Mouse (Mus musculus): ENCODE results near the gene Slc47a1. TPM values are rescaled to one million over a fixed set of nuclear protein-coding genes. Genes with fewer than 3 reads are reported as not detected.

Slc47a1 gene
- polyA plus RNA-seq, 1 experiment from 2014 or later = 0.46 TPM

DNA sequence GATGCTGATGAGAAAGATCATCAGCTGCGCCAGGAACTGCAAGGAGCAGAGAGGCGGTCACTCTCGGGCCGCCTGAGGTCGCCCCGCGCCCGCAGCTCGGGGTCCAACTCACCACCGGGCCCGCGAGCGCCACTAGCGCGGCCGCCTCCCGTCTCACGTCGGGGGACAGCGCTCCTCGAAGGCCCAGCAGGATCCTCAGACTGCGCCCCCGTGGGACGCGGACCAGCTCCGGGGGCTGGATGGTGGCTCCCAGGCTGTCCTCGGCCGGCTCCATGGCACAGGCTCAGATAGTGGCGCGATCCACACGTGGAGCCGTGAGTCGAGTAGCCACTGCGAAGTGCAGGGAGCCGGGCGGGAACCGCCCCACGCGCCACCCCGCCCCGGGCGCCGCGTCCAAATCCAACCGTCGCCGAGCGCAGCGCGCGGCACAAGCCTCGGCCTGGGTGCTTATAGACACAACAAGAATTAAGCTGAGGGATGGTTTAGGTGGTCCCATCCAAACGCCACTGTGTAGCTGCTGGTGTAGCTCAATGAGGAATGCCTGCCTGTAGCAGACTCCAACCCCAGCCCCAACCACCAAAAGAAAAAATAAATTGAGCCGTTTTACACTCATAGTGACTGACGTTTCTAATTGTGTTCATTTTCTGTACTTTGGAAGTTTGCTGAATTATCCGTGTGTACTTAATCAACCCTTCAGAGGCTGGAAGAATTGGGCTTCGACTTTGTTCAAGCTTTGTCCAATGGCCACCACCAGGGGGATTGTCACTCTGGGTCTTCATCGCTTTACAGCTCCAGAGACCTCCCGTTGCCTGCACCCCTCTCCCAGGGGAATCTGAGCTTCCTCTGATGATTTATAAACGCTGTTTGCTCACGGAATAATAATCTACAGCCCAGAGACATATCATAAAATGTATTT, 35.4 kb downstream of the Slc47a1 start, which contains the start of gene Slc47a2:
Slc47a2 (minus strand) TSS at position 356 of the 916 bp plus-strand sequence.
- Histone ChIP-seq H3K27me3 (ENCODE audit: control insufficient read depth, insufficient read depth, low read depth, low read length) (peaks cover 18% of the 10 kb centered on the region), H3K4me3 (ENCODE audit: low read depth, low read length) (peak within 1 kb of the TSS; percentile 44), H3K9ac (ENCODE audit: low read depth, low read length) (peak within 1 kb of the TSS; percentile 52), H3K4me1 (ENCODE audit: control insufficient read depth, insufficient read depth, low read length) (peaks cover 5% of the 10 kb centered on the region), H3K9me3 (replicated peaks; ENCODE audit: control insufficient read depth, low read length, poor library complexity, severe bottlenecking) (no peaks in the 10 kb centered on the region), H3K36me3 (ENCODE audit: control insufficient read depth, insufficient read depth, low read length) (no peaks in the 10 kb centered on the region), H3K27ac (ENCODE audit: low read length) (no peak within 1 kb of the TSS), H3K4me2 (ENCODE audit: low read length) (peak within 1 kb of the TSS; percentile 74)
- ATAC-seq = no peak
- 3% methylated on average over 61 of the region's 61 CpGs for WGBS

DNA sequence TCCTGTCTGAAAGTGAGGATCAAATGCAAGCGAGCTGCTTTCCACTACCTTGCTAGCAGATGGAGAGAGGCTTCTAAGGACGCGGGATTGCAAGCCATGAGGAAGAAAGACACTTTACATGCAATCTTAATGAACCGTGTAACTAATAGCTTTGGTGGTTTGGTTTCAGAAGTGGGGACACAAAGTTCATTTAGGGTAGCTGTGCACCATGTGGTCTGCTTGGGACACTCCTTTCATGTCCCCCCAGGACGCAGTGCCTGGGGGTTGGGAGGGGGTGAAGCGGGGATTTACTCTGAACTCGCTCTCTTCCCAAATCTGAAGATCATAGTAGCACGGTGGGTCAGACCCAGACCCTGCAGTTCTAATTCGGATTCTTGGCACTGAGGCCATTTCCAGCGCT, 36.2 kb downstream of the Slc47a1 start:
- Histone ChIP-seq H3K9ac (ENCODE audit: low read depth, low read length) (peak overlapping the region; percentile 52; the same call in 1 of the 2 replicates), H3K4me3 (ENCODE audit: low read depth, low read length) (peak overlapping the region; percentile 44), H3K27me3 (ENCODE audit: control insufficient read depth, insufficient read depth, low read depth, low read length) (peaks cover 18% of the 10 kb centered on the region), H3K4me2 (ENCODE audit: low read length) (peak overlapping the region; percentile 74), H3K27ac (ENCODE audit: low read length) (no peak overlapping the region), H3K9me3 (replicated peaks; ENCODE audit: control insufficient read depth, low read length, poor library complexity, severe bottlenecking) (no peaks in the 10 kb centered on the region), H3K36me3 (ENCODE audit: control insufficient read depth, insufficient read depth, low read length) (no peaks in the 10 kb centered on the region), H3K4me1 (ENCODE audit: control insufficient read depth, insufficient read depth, low read length) (peaks cover 5% of the 10 kb centered on the region)
- WGBS = 15% methylated on average over 10 of the region's 10 CpGs
- ATAC-seq = no peak

DNA sequence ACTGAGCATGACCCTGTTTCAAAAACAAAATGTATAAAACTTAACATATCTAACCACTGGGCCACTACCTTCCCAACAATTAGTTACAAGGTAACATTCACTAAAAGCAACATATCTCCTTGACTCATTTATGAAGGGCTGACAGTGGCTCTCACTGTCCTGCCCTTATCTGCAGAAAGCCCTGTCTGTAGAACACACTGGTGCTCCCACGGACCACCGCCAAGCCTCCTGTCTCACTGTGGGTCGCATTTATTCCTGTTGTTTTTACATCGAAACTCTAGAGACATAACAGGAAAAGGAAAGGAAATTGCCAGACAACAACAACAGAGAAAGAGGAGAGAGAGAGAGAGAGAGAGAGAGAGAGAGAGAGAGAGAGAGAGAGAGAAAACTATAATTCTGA, 36.9 kb downstream of the Slc47a1 start:
- 90% methylated on average over 4 of the region's 4 CpGs for WGBS
- Histone ChIP-seq H3K36me3 (ENCODE audit: control insufficient read depth, insufficient read depth, low read length) (no peaks in the 10 kb centered on the region), H3K4me3 (ENCODE audit: low read depth, low read length) (no peak overlapping the region), H3K4me1 (ENCODE audit: control insufficient read depth, insufficient read depth, low read length) (peaks cover 5% of the 10 kb centered on the region), H3K9ac (ENCODE audit: low read depth, low read length) (no peak overlapping the region), H3K9me3 (replicated peaks; ENCODE audit: control insufficient read depth, low read length, poor library complexity, severe bottlenecking) (no peaks in the 10 kb centered on the region), H3K27ac (ENCODE audit: low read length) (no peak overlapping the region), H3K27me3 (ENCODE audit: control insufficient read depth, insufficient read depth, low read depth, low read length) (peaks cover 18% of the 10 kb centered on the region), H3K4me2 (ENCODE audit: low read length) (no peak overlapping the region)
- ATAC-seq = no peak

DNA sequence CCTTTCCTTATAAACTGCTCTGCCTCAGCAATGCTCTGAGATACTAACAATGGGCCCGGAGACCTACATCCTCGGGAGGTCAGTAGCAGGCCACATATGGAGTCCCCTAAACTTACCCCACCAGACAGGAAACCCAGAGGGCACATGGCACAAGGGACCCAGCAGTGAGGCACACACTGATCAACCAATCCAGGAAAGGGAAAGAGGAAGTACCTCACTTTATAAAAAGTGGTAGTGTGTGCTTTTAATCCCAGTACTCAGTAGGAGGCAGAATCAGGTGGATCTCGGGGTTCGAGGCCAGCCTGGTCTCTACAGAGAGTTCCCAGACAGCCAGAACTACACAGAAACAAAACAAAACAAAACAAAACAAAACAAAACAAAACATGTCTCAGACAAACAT, 37.8 kb downstream of the Slc47a1 start:
- Histone ChIP-seq H3K9ac (ENCODE audit: low read depth, low read length) (no peak overlapping the region), H3K4me3 (ENCODE audit: low read depth, low read length) (no peak overlapping the region), H3K4me1 (ENCODE audit: control insufficient read depth, insufficient read depth, low read length) (peaks cover 5% of the 10 kb centered on the region), H3K4me2 (ENCODE audit: low read length) (no peak overlapping the region), H3K9me3 (replicated peaks; ENCODE audit: control insufficient read depth, low read length, poor library complexity, severe bottlenecking) (no peaks in the 10 kb centered on the region), H3K36me3 (ENCODE audit: control insufficient read depth, insufficient read depth, low read length) (no peaks in the 10 kb centered on the region), H3K27me3 (ENCODE audit: control insufficient read depth, insufficient read depth, low read depth, low read length) (peaks cover 18% of the 10 kb centered on the region), H3K27ac (ENCODE audit: low read length) (no peak overlapping the region)
- 80% methylated on average over 4 of the region's 4 CpGs for WGBS
- ATAC-seq = no peak

DNA sequence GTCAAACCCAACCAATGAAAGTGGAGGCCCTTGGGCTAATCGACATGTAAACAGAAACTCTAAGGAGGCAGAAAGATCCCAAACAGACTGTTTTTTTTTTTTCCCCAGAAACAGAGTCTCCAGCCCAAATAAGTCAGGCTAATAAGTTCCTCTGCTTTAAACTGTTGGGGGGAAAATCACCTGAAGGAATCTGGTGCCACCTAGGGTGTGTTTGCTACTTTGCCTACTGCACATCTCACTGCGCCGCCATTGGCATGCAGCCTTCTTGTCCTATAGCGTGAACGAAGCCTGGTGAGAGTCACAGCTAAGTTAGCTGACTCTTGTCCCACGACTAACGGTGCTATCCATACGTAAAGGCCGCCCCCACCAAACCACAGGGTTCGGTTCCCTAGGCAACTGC, 40.6 kb downstream of the Slc47a1 start:
- WGBS = 80% methylated on average over 10 of the region's 10 CpGs
- Histone ChIP-seq H3K9me3 (replicated peaks; ENCODE audit: control insufficient read depth, low read length, poor library complexity, severe bottlenecking) (peaks cover 6% of the 10 kb centered on the region; the same call in 1 of the 2 replicates), H3K36me3 (ENCODE audit: control insufficient read depth, insufficient read depth, low read length) (no peaks in the 10 kb centered on the region), H3K27me3 (ENCODE audit: control insufficient read depth, insufficient read depth, low read depth, low read length) (peaks cover 7% of the 10 kb centered on the region), H3K27ac (ENCODE audit: low read length) (no peak overlapping the region), H3K4me3 (ENCODE audit: low read depth, low read length) (no peak overlapping the region), H3K9ac (ENCODE audit: low read depth, low read length) (no peak overlapping the region), H3K4me2 (ENCODE audit: low read length) (no peak overlapping the region), H3K4me1 (ENCODE audit: control insufficient read depth, insufficient read depth, low read length) (peaks cover 5% of the 10 kb centered on the region)
- ATAC-seq = no peak

DNA sequence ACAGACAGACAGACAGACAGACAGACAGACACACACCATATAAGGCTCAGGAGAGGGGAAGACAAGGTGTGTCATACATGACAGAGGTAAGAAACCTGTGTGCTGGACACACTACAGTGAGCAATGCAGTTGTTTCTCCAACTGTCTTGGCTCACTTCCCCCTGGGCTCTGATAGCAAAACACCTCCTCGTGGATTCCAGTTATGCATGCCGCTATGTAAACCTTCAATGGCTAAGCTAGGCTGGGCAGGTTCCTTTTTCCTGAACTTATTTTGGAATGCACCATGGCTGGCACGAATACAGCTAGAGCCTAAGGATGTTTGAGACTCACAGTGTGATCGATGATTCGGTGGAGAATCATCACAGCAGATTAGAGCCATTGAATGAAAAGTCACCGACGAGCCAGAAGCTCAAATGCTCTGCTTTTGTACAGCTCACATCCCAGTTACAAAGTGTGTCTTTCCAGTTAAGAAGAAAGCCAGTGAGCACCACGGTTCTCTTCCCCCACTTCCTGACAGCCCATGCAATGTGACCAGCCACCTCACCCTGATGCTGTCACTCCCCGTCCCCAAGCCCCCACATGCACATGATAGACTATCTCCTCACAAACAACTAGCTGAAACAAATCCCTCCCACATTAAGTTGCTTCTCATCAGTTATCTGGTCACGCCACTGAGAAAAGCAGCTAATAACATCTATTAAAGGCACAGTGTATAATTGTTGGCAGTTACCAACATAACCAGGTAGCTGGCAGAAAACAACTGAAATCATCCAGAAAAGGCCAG, 57.0 kb downstream of the Slc47a1 start:
- WGBS = 62% methylated on average over 10 of the region's 10 CpGs

DNA sequence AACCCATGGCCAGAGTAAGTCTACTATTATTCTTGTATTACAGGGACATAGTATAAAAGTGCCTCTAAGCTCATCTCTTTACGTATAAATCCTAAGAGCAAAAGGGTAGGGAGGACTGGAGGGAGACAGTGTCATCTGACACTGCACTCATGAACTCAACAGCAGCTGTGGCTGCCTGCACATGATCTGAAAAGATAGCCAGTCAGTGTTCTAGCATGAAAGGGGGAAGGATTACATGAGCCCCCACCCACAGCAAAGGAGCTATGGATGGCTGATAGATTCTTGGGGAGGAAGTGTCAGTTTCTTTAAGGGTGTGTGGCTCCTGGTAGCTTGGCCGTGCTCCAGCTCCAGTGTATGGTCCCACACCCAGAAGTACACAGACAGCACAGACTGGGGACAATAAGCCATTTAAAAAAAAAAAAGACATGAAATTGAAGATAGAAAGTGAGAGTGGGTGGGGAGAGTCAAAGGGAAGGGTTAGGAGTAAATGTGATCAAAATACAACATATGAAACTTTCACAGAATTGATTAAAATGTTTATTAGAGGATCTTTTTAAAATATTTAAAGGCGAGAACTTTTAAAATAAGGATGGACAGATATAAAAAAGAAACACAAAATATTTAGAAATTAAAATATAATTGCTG, 58.1 kb downstream of the Slc47a1 start:
- H3K27ac ChIP-seq (ENCODE audit: low read length) = no peak overlapping the region
- ATAC-seq = no peak
- no peaks in the 10 kb centered on the region for H3K27me3 ChIP-seq (ENCODE audit: control insufficient read depth, insufficient read depth, low read depth, low read length)
- H3K4me1 ChIP-seq (ENCODE audit: control insufficient read depth, insufficient read depth, low read length) = no peaks in the 10 kb centered on the region
- WGBS = 77% methylated on average over 3 of the region's 3 CpGs
- no peak overlapping the region for H3K9ac ChIP-seq (ENCODE audit: low read depth, low read length)
- H3K4me3 ChIP-seq (ENCODE audit: low read depth, low read length) = no peak overlapping the region
- no peaks in the 10 kb centered on the region for H3K9me3 ChIP-seq (replicated peaks; ENCODE audit: control insufficient read depth, low read length, poor library complexity, severe bottlenecking)
- H3K36me3 ChIP-seq (ENCODE audit: control insufficient read depth, insufficient read depth, low read length) = no peaks in the 10 kb centered on the region
- no peak overlapping the region for H3K4me2 ChIP-seq (ENCODE audit: low read length)

More for the DNA sequence above, 57.0 kb downstream of the Slc47a1 start:
- Histone ChIP-seq H3K4me2 (ENCODE audit: low read length) (no peak overlapping the region), H3K27me3 (ENCODE audit: control insufficient read depth, insufficient read depth, low read depth, low read length) (no peaks in the 10 kb centered on the region), H3K4me3 (ENCODE audit: low read depth, low read length) (no peak overlapping the region), H3K9me3 (replicated peaks; ENCODE audit: control insufficient read depth, low read length, poor library complexity, severe bottlenecking) (no peaks in the 10 kb centered on the region), H3K4me1 (ENCODE audit: control insufficient read depth, insufficient read depth, low read length) (no peaks in the 10 kb centered on the region), H3K27ac (ENCODE audit: low read length) (no peak overlapping the region), H3K9ac (ENCODE audit: low read depth, low read length) (no peak overlapping the region), H3K36me3 (ENCODE audit: control insufficient read depth, insufficient read depth, low read length) (no peaks in the 10 kb centered on the region)
- ATAC-seq = no peak

DNA sequence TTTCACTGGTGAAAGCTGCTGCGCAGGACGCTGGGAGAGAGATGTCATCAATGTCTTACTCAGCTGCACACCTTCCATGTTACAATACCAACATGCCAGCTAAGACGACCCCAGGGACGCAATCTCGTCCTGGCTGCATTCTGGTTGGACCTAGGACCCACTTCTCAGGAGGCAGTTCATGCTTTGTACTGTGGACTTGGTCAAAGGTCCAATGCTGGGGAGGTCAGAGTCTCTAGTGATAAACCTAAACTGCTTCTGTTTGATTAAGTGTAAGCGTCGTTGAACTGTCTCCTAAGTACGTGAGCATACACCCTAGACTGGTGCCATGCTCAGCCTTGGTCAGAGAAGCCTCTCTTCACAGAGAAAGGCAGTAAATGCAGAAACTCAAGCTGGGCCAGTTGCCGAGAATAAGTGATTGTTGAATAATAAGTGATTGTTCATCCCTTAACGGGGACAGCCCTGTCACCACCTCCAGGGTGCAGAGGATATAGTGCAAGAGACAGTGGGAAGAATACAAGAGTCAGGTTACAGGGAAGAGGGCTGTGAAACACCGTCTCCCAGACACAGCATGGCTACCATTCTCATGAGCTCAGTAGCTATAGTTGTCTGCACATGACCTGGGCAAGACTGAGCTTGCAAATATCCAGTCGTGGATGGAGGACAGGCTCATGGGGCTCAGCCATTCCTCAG, 58.8 kb downstream of the Slc47a1 start:
- no peak for ATAC-seq
- H3K27me3 ChIP-seq (ENCODE audit: control insufficient read depth, insufficient read depth, low read depth, low read length) = no peaks in the 10 kb centered on the region
- no peaks in the 10 kb centered on the region for H3K4me1 ChIP-seq (ENCODE audit: control insufficient read depth, insufficient read depth, low read length)
- no peak overlapping the region for H3K4me2 ChIP-seq (ENCODE audit: low read length)
- no peak overlapping the region for H3K27ac ChIP-seq (ENCODE audit: low read length)
- no peak overlapping the region for H3K4me3 ChIP-seq (ENCODE audit: low read depth, low read length)
- no peak overlapping the region for H3K9ac ChIP-seq (ENCODE audit: low read depth, low read length)
- no peaks in the 10 kb centered on the region for H3K9me3 ChIP-seq (replicated peaks; ENCODE audit: control insufficient read depth, low read length, poor library complexity, severe bottlenecking)
- 64% methylated on average over 12 of the region's 12 CpGs for WGBS
- no peaks in the 10 kb centered on the region for H3K36me3 ChIP-seq (ENCODE audit: control insufficient read depth, insufficient read depth, low read length)

Data from midbrain, embryonic 16.5 days (tissue).